Mouse (Mus musculus) B cell, adult (primary cell): ENCODE results near the gene Fdxr. TPM values are rescaled to one million over a fixed set of nuclear protein-coding genes. Genes with fewer than 3 reads are reported as not detected.

ENCODE experiments used
- total RNA-seq: library from RNA; stranded (reverse); gene quantifications from 4 replicates; pipeline ENCODE4 v1.2.4, GENCODE M21; 2023; ENCODE audit not compliant: inconsistent age

The Fdxr gene
- total RNA-seq: 18.4 to 21.9 TPM (median 20.6 TPM) in 4 replicates

DNA sequence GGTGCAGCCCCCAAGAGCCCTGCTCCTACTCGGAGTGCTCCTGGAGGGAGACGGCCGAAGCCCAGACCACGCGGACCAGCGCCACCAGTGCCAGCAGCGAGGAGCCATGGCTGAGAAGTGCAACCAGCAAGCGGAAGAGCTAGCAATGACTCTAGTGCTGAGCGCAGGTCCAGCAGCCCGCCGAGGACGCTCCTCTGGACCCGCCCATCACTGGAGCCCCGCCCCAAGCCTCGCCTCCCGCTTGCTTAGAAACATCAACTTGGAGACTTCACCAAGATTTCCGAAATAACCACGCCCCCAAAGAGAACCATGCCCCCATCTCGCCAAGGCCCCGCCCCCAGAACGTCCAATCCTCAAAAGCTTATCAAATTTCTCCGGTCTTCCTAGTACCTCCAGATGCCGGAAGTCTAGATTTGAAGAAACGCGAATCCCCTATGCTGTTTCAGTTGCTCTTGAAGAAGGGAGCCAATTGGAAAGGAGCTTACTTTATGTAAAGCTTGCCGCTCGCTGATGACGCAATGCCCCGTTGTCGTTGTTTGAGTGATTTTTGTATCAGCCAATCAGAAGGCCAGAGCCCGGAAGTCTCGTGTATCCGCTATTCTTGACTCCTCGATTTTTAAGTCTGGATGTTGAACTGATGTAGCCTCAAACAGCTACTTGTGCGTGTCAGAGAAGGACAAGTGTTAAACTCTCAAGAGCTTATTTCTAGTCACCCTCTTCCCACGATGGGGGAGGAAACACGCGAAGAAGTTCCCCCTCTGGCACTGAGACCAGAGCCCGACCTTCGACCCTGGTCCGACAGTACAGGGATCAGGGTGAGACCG is at the start of gene Fdxr:
TSS of gene Fdxr (minus strand) at position 271 of the 824 bp plus-strand sequence.

DNA sequence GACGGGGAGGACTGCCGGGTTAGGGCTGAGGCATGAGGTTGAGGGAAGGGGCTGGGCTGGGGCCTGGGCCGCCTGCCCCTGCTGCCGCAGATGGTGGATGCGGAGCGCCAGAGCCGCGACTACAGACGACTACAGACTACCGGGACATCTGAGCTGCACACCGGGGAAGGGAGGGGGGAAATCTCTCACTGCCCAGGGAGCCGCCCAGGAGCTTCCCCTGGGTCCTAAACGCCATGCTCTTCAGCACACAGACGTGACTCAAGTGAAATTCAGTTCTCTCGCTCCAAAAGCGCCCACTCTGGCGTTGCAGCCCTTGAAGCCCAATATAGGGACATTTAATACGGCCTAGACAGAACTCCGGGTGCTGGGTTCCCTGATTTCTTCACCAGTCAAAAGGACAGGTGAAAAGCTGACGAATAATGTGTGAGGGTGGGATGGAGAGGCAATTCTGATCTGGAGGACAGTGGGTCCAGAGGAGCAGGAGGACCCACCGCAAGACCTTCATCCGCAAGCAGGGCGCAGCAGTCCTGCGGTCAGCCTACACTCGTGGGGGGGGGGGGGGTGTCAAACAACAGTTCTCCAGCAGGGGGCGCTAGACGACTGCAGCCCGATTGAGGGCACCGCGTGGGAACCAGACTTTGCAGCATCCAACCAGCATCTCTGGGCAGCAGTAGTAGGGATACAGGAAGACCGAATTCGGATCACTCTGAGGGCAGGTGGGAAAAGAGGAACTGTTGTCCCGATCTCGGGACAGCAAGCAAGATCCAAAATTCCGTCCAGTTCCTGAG is 45.2 kb upstream of the Fdxr start, which contains the start of gene Ush1g:
TSS of gene Ush1g (minus strand) at position 136 of the 788 bp plus-strand sequence.

DNA sequence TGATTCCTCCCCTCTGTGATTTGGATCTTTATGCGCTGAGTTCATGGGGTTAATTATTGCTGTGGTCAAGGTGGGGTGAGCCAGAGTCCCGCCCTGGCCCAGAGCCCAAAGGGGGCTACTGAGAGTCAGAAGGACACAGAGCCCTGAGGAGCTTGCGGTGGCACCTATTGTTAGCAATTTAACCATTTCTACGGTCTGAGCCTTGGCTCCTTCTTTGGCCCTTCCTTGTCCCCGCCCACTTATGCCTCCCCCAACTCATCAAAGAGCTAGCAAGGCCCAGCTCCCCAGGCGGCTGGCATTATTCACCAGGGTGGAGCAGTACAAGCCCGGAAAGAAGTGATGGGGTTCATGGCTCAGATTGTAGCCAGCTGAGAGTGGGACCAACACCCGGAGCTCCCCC is 30.0 kb upstream of the Fdxr start, which contains the start of gene Otop2:
TSS of gene Otop2 (plus strand) at position 301 of the 400 bp plus-strand sequence.

DNA sequence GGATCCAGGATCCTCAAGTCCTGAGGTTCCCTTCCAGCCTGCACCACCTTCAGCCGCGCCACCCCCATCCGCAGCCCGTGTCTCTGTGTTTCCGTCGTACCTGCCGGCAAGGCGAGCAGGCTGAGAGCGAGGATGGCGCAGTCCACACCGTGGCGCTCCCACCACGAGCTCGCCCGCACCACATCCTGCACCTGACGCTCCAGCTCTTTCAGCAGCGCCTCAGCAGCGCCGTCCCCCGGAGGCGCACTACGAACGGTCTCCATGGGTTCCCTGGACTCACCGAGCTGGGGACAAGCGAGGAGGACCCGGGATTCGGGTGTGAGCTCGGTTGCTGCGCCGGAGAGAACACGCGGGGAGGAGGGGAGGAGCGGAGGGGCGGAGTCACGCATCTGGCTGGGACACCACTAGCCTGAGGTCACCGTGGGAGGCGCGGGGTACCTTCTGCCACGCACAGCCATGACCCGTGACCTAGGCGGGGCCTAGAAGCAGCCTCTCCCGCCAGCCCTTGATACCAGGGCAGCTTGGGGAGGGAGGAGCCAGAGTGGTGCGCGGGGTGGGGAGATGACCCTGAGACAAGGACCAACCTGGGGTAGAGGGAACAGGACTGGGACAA is 20.5 kb upstream of the Fdxr start, which contains the start of gene Fads6:
TSS of gene Fads6 (minus strand) at position 450 of the 613 bp plus-strand sequence.

DNA sequence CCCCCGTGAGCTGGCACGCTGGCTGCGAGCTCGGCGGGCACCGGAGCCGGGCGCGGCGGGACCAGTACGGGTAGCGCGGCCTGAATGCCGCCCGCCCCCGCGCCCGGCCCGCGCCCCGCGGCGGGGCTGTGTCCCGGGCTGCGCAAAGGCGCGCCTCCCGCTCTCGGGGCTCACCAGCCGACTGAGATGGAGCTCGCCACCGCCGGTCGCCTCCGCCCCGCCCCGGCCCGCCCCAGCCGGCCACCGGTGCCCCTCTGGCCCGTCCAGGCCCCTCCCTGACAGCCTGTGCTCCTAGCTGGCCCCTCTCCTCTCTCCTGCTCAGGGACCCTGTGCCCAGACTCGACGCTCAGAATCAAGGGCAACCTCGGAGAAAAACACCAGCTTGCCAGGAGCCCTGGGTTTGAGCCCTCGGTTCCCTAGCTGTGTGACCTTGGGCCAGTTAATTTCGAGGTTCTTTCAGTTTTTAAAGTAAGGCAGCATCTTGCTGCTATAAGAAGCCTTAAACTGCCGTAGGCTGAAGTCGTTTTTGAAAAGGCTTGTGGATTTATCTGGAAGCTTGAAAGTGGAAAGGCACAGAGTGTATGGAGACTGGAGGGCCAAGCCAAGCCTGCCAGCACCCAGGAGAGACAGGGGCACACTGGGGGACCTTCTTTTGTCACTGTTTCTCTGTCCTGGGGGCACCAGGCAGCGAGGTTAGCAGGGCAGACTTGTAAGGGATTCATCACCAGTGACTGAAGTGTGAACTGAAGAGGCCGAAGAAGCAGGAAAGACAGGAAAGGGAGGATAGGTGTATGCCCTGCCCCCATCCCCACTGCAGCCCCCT is 9.6 kb downstream of the Fdxr start, which contains the start of gene Grin2c:
TSS of gene Grin2c (minus strand) at position 183 of the 823 bp plus-strand sequence.

Other genes with a start within 250 kb of the Fdxr start
- gene Cd300ld5, start 239.3 kb downstream of the Fdxr start, total RNA-seq: 0.90 to 1.1 TPM (median 0.95 TPM) in 4 replicates
- gene Cd300ld3, start 228.6 kb downstream of the Fdxr start, total RNA-seq: 0.90 to 1.1 TPM (median 0.96 TPM) in 4 replicates
- 0.39 to 1.3 TPM (median 1.2 TPM) in 4 replicates for gene Cd300e, start 214.9 kb downstream of the Fdxr start, total RNA-seq
- gene Rab37, start 185.6 kb downstream of the Fdxr start, total RNA-seq: 4.1 to 6.9 TPM (median 4.9 TPM) in 4 replicates
- 9.7 to 14.3 TPM (median 10.3 TPM) in 4 replicates for gene Cd300lf, start 143.1 kb downstream of the Fdxr start, total RNA-seq
- gene Slc9a3r1, start 113.7 kb downstream of the Fdxr start, total RNA-seq: 73.9 to 83.7 TPM (median 79.0 TPM) in 4 replicates
- 14.8 to 19.6 TPM (median 16.6 TPM) in 4 replicates for gene Tmem104, start 89.6 kb downstream of the Fdxr start, total RNA-seq
- gene Nat9, start 89.2 kb downstream of the Fdxr start, total RNA-seq: 15.6 to 30.2 TPM (median 19.0 TPM) in 4 replicates
- gene Grin2c, start 9.8 kb downstream of the Fdxr start, total RNA-seq: not detected in 4 replicates
- gene Fads6, start 20.6 kb upstream of the Fdxr start, total RNA-seq: 0.19 TPM in 1 of 4 replicates, not detected in the others
- gene Otop2, start 30.1 kb upstream of the Fdxr start, total RNA-seq: not detected in 4 replicates
- gene Ush1g, start 45.0 kb upstream of the Fdxr start, total RNA-seq: not detected in 4 replicates
- gene Otop3, start 57.7 kb upstream of the Fdxr start, total RNA-seq: not detected in 4 replicates
- gene Hid1, start 90.7 kb upstream of the Fdxr start, total RNA-seq: 0.16 to 1.3 TPM (median 0.62 TPM) in 4 replicates
- not detected in 4 replicates for gene Cdr2l, start 104.9 kb upstream of the Fdxr start, total RNA-seq
- 39.5 to 75.4 TPM (median 57.2 TPM) in 4 replicates for gene Mrpl58, start 126.7 kb upstream of the Fdxr start, total RNA-seq
- gene Atp5h, start 142.9 kb upstream of the Fdxr start, total RNA-seq: 182 to 204 TPM (median 189 TPM) in 4 replicates
- gene Kctd2, start 143.1 kb upstream of the Fdxr start, total RNA-seq: 29.9 to 44.8 TPM (median 39.7 TPM) in 4 replicates
- gene Trim80, start 163.5 kb upstream of the Fdxr start, total RNA-seq: not detected in 4 replicates
- not detected in 4 replicates for gene Slc16a5, start 185.4 kb upstream of the Fdxr start, total RNA-seq
- 8.2 to 10.0 TPM (median 9.4 TPM) in 4 replicates for gene Armc7, start 198.6 kb upstream of the Fdxr start, total RNA-seq
- 74.5 to 85.8 TPM (median 80.1 TPM) in 4 replicates for gene Nt5c, start 214.8 kb upstream of the Fdxr start, total RNA-seq
- gene Jpt1, start 237.3 kb upstream of the Fdxr start, total RNA-seq: 194 to 214 TPM (median 207 TPM) in 4 replicates